Mouse (Mus musculus) NIH3T3 (cell line): ENCODE measurements around the gene Rufy1.

Experiments used
- DNase-seq: peaks from one replicate; pipeline ENCODE4 v3.0.0-alpha.2; 2012; ENCODE audit warnings: low read depth

Rufy1 gene

GRCm38 (mm10) chr11:50430277-50431133 is at the start of gene Rufy1:
Gene Rufy1, minus strand, starts transcription at chr11:50431125.
- peak; percentile 89 for DNase-seq

GRCm38 (mm10) chr11:50478072-50478471 is 47.1 kb upstream of the Rufy1 start:
- no peak for DNase-seq

GRCm38 (mm10) chr11:50477486-50478070 is 46.7 kb upstream of the Rufy1 start:
- no peak for DNase-seq

- peak; percentile 65 for DNase-seq
Measured at GRCm38 (mm10) chr11:50476971-50477370, 46.0 kb upstream of the Rufy1 start.

GRCm38 (mm10) chr11:50473933-50474332 is 43.0 kb upstream of the Rufy1 start:
- DNase-seq, result no peak

GRCm38 (mm10) chr11:50472161-50472939 is 41.4 kb upstream of the Rufy1 start:
- DNase-seq, result no peak

GRCm38 (mm10) chr11:50461481-50461880 is 30.6 kb upstream of the Rufy1 start:
- no peak for DNase-seq

- DNase-seq, result peak; percentile 23
Measured at GRCm38 (mm10) chr11:50459250-50459649, 28.3 kb upstream of the Rufy1 start.

- DNase-seq, result no peak
Measured at GRCm38 (mm10) chr11:50457111-50457911, 26.4 kb upstream of the Rufy1 start.

GRCm38 (mm10) chr11:50456455-50456854 is 25.5 kb upstream of the Rufy1 start:
- DNase-seq, result no peak

GRCm38 (mm10) chr11:50454934-50455333 is 24.0 kb upstream of the Rufy1 start:
- DNase-seq, result no peak

- DNase-seq, result no peak
Measured at GRCm38 (mm10) chr11:50450236-50450635, 19.3 kb upstream of the Rufy1 start.

- peak; percentile 38 for DNase-seq
Measured at GRCm38 (mm10) chr11:50448163-50448562, 17.2 kb upstream of the Rufy1 start.

- peak; percentile 77 for DNase-seq
Measured at GRCm38 (mm10) chr11:50443259-50444065, 12.5 kb upstream of the Rufy1 start.

- DNase-seq, result peak; percentile 81
Measured at GRCm38 (mm10) chr11:50441637-50442036, 10.7 kb upstream of the Rufy1 start.

GRCm38 (mm10) chr11:50440691-50441090 is 9.8 kb upstream of the Rufy1 start:
- no peak for DNase-seq

- peak; percentile 88 for DNase-seq
Measured at GRCm38 (mm10) chr11:50439857-50440256, 8.9 kb upstream of the Rufy1 start.

- DNase-seq, result peak; percentile 48
Measured at GRCm38 (mm10) chr11:50432896-50433295, 2.0 kb upstream of the Rufy1 start.

GRCm38 (mm10) chr11:50432069-50432440 is 1.1 kb upstream of the Rufy1 start:
- peak; percentile 74 for DNase-seq

- DNase-seq, result peak; percentile 59
Measured at GRCm38 (mm10) chr11:50431134-50432068, 476 bp upstream of the Rufy1 start.
